Mouse (Mus musculus): Measurements from ENCODE around the gene Akt3.

Gene Akt3

GRCm38 (mm10) chr1:177258034-177258342 lies at the start of gene Akt3:
Akt3 (minus strand) TSS chr1:177258203.
- DNase-seq (ENCODE audit: low read depth), result no peak

GRCm38 (mm10) chr1:177307549-177307948 lies 49.5 kb upstream of the Akt3 start:
- no peak for DNase-seq (ENCODE audit: low read depth)

GRCm38 (mm10) chr1:177298231-177298630 lies 40.2 kb upstream of the Akt3 start:
- DNase-seq (ENCODE audit: low read depth), result no peak

GRCm38 (mm10) chr1:177286764-177287163 lies 28.8 kb upstream of the Akt3 start:
- DNase-seq (ENCODE audit: low read depth), result no peak

GRCm38 (mm10) chr1:177281925-177282324 lies 23.9 kb upstream of the Akt3 start:
- peak; percentile 28 for DNase-seq (ENCODE audit: low read depth)

GRCm38 (mm10) chr1:177277361-177277760 lies 19.4 kb upstream of the Akt3 start:
- DNase-seq (ENCODE audit: low read depth), result no peak

GRCm38 (mm10) chr1:177267645-177268044 lies 9.6 kb upstream of the Akt3 start:
- no peak for DNase-seq (ENCODE audit: low read depth)

GRCm38 (mm10) chr1:177262926-177263325 lies 4.9 kb upstream of the Akt3 start:
- no peak for DNase-seq (ENCODE audit: low read depth)

- DNase-seq (ENCODE audit: low read depth), result peak; percentile 75
Measured at GRCm38 (mm10) chr1:177260796-177261195, 2.8 kb upstream of the Akt3 start.

GRCm38 (mm10) chr1:177259038-177259600 lies 1.1 kb upstream of the Akt3 start:
- DNase-seq (ENCODE audit: low read depth), result peak; percentile 49

GRCm38 (mm10) chr1:177258343-177259037 lies 487 bp upstream of the Akt3 start:
- DNase-seq (ENCODE audit: low read depth), result peak; percentile 90

GRCm38 (mm10) chr1:177257178-177258033 lies 597 bp downstream of the Akt3 start:
- DNase-seq (ENCODE audit: low read depth), result peak; percentile 90

GRCm38 (mm10) chr1:177248638-177249037 lies 9.4 kb downstream of the Akt3 start:
- peak; percentile 75 for DNase-seq (ENCODE audit: low read depth)

- no peak for DNase-seq (ENCODE audit: low read depth)
Measured at GRCm38 (mm10) chr1:177238368-177238767, 19.6 kb downstream of the Akt3 start.

GRCm38 (mm10) chr1:177236695-177237094 lies 21.3 kb downstream of the Akt3 start:
- DNase-seq (ENCODE audit: low read depth), result peak; percentile 26

GRCm38 (mm10) chr1:177236249-177236648 lies 21.8 kb downstream of the Akt3 start:
- DNase-seq (ENCODE audit: low read depth), result no peak

GRCm38 (mm10) chr1:177234462-177234861 lies 23.5 kb downstream of the Akt3 start:
- DNase-seq (ENCODE audit: low read depth), result no peak

- DNase-seq (ENCODE audit: low read depth), result peak; percentile 13
Measured at GRCm38 (mm10) chr1:177231122-177231521, 26.9 kb downstream of the Akt3 start.

- no peak for DNase-seq (ENCODE audit: low read depth)
Measured at GRCm38 (mm10) chr1:177198978-177199377, 59.0 kb downstream of the Akt3 start.

- peak; percentile 62 for DNase-seq (ENCODE audit: low read depth)
Measured at GRCm38 (mm10) chr1:177195224-177195623, 62.8 kb downstream of the Akt3 start.

GRCm38 (mm10) chr1:177194324-177194723 lies 63.7 kb downstream of the Akt3 start:
- DNase-seq (ENCODE audit: low read depth), result no peak

- no peak for DNase-seq (ENCODE audit: low read depth)
Measured at GRCm38 (mm10) chr1:177191623-177192022, 66.4 kb downstream of the Akt3 start.

GRCm38 (mm10) chr1:177190358-177190757 lies 67.6 kb downstream of the Akt3 start:
- peak; percentile 39 for DNase-seq (ENCODE audit: low read depth)
